Mouse (Mus musculus): ENCODE data around the gene Wasf3.
"Not testable (repeated sequence)": the region's sequence is repeated elsewhere in the genome, so short reads cannot be mapped to it uniquely, and the experiment has no call there.

Gene Wasf3

GRCm38 (mm10) chr5:146442767-146443166 lies 58.0 kb downstream of the Wasf3 start:
- DNase-seq (ENCODE audit: low read depth, low spot score): no peak

DNA sequence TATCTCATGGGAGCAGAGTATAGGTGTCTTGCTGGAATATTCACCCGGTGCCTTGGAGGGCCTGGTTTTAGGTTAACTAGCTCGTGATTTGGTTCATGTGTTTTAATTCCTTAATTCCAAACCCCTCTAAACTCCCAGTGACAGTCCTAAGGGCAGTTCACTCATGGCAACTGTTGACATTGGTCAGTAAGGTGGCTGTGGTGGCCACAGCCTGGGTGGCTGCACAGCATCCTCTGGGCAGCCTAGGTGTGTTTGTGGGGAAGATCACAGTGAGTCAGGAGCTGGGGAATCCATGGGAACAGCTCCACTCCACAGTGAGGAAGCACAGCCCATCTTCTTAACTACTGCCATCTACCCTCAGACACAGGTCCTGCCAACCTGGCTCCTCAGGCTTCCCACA lies 61.8 kb downstream of the Wasf3 start:
- DNase-seq (ENCODE audit: low read depth, low spot score): no peak

GRCm38 (mm10) chr5:146451592-146452254 lies 66.9 kb downstream of the Wasf3 start:
- no peak for DNase-seq (ENCODE audit: low read depth, low spot score)

GRCm38 (mm10) chr5:146453556-146453955 lies 68.8 kb downstream of the Wasf3 start:
- no peak for DNase-seq (ENCODE audit: low read depth, low spot score)

- DNase-seq (ENCODE audit: low read depth, low spot score): no peak
Measured at GRCm38 (mm10) chr5:146461612-146462011, 76.8 kb downstream of the Wasf3 start.

GRCm38 (mm10) chr5:146466663-146467062 lies 81.9 kb downstream of the Wasf3 start:
- DNase-seq (ENCODE audit: low read depth, low spot score): no peak

- DNase-seq (ENCODE audit: low read depth, low spot score): no peak
Measured at GRCm38 (mm10) chr5:146468311-146468710, 83.5 kb downstream of the Wasf3 start.

DNA sequence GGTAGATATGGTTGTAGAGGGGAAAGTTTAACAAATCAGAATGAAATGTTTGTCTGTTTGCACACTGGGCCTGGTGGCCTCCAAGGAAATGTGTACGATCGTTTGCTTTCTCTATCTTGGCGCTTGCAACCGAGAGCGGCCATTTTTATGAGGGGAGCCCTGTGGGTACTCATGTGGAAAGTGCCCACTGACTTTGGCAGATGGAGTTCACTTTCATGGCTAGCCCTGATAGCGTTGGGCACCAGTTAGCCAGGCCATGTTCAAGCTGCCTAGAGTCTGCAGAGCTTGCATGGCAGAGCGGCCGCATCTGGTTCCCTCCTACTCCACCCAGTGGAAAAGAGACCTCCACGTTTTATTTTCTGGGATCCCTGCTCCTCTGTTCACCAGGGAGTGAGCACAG lies 86.0 kb downstream of the Wasf3 start:
- no peak for DNase-seq (ENCODE audit: low read depth, low spot score)

DNA sequence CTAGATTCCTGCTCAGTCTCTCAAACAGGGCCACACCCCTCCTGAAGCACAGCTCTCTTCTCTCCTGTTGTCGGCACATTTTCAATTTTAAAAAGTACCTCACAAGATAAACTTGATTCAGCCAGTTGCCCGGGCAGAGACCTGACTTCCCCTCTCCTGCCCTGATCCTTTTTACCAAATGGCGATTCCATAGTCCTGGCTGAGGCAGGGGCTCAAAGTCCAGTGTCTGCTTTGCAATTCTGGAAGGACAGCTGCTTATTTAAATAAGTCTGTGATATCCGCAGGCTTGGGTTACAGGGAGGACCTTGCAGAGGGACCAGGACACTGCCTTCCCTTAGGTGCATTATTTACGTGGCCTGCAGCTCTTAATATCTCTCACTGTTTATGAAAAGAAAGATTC lies 86.5 kb downstream of the Wasf3 start:
- DNase-seq (ENCODE audit: low read depth, low spot score): no peak

- no peak for DNase-seq (ENCODE audit: low read depth, low spot score)
Measured at GRCm38 (mm10) chr5:146471821-146472220, 87.0 kb downstream of the Wasf3 start.

DNA sequence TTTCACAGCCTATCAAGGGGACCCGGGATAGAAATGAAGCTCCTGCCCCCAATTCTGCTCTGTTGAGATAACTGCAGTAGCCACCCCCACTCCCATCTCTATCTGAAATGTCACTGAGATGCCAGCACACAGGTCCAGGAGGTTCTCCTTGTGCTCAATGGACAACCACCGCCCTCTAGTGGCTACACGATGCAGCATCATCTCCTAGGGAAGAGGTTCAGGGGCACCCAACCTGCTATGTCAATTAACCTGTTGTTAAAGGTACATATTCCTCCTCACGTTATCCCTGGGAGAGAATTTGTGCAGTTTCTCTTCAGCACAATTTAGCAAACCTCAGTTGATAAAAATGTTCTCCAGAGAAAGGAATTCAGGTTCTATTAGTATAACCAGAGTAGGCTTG lies 94.8 kb downstream of the Wasf3 start:
- peak; percentile 16 for DNase-seq (ENCODE audit: low read depth, low spot score)

GRCm38 (mm10) chr5:146481665-146482064 lies 96.9 kb downstream of the Wasf3 start, which contains the start of gene Gm6408:
TSS of gene Gm6408 (plus strand) at chr5:146481965.
- not testable (repeated sequence) for DNase-seq (ENCODE audit: low read depth, low spot score)

DNA sequence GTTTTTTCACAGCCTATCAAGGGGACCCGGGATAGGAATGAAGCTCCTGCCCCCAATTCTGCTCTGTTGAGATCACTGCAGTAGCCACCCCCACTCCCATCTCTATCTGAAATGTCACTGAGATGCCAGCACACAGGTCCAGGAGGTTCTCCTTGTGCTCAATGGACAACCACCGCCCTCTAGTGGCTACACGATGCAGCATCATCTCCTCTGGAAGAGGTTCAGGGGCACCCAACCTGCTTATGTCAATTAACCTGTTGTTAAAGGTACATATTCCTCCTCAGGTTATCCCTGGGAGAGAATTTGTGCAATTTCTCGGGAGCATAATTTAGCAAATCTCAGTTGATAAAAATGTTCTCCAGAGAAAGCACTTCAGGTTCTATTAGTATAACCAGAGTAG lies 104.2 kb downstream of the Wasf3 start:
- DNase-seq (ENCODE audit: low read depth, low spot score): peak; percentile 26

GRCm38 (mm10) chr5:146491063-146491462 lies 106.3 kb downstream of the Wasf3 start, which contains the start of gene Gm6370:
TSS of gene Gm6370 (plus strand) at chr5:146491363.
- not testable (repeated sequence) for DNase-seq (ENCODE audit: low read depth, low spot score)

- not testable (repeated sequence) for DNase-seq (ENCODE audit: low read depth, low spot score)
Measured at GRCm38 (mm10) chr5:146502099-146502498, 117.3 kb downstream of the Wasf3 start, which contains the start of gene 4930449I24Rik. TSS of gene 4930449I24Rik (plus strand) at chr5:146502399.

GRCm38 (mm10) chr5:146513823-146514222 lies 129.0 kb downstream of the Wasf3 start, which contains the start of gene Gm3402:
TSS of gene Gm3402 (plus strand) at chr5:146514123.
- not testable (repeated sequence) for DNase-seq (ENCODE audit: low read depth, low spot score)

Data from A20 (cell line).